Mouse (Mus musculus): ENCODE results near the gene Thap7. TPM values are rescaled to one million over a fixed set of nuclear protein-coding genes. Genes with fewer than 3 reads are reported as not detected.

The Thap7 gene
- total RNA-seq, 2 experiments from 2014 or later, result 42.3 to 43.1 TPM

DNA sequence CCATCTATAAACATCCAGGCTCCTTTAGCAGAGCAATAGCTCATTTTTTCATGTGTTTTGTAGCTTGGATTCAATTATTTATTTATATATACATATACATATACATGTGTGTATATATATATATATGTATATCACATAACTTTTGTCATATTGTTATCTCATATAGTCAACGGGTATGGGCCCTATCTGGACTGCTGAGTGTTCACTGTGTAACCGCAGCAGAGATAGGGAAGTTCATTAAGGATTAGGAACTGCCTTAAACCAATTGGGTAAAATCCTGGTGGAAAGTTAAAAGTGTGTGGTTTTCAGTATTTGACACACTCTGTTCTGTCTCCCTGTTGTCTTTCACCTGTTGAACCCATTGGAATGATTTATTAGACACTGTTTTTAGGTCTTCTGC is 49.5 kb downstream of the Thap7 start:
- Histone ChIP-seq H3K27ac (no peak overlapping the region), H3K4me3 (no peak overlapping the region)
- intact Hi-C loops (cut with DNase I), result no loop called here
- DNase-seq (ENCODE audit: extremely low spot score in 1 of 2, low spot score in 2 of 2), result no peak
- TF ChIP-seq CTCF (IDR thresholded peaks at IDR 0.05), result no peak

DNA sequence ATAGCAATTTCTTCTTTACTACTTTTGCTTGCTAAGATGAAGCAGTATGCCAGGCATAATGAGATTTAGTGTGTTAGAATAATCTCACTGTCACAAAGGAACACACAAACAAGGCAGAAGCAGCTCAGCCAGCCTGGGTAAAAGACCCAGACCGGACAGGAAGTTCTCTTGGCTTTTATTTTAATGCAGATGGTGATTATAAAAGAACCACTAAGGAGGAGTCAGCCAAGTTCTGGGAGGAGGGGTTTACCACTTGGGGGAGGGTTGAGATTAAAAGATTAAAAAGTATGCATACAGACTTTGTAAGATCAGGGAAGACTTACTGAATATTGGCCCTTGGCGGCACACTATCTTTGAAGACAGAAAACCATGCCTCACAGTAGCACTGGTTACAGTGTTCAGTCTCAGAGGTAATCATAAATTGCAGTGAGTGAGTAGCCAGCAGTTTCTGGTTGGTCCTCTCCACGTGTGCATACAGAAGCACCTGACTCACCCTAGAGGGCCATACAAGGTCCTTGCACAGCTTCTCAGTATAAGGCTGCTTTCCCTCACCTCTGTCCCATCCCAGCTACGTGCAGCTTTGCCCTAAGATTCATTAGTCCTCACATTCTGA is 52.5 kb downstream of the Thap7 start:
- TF ChIP-seq CTCF (IDR thresholded peaks at IDR 0.05), result no peak
- intact Hi-C loops (cut with DNase I), result no loop called here
- Histone ChIP-seq H3K27ac (peak overlapping the region; percentile 0; the same call in 1 of the 2 replicates), H3K4me3 (no peak overlapping the region)
- DNase-seq (ENCODE audit: extremely low spot score in 1 of 2, low spot score in 2 of 2), result no peak

Other genes starting within 250 kb of the Thap7 start
- gene Serpind1, start 199.8 kb downstream of the Thap7 start, total RNA-seq (2021), result 1 to 10 TPM; 1.8 to 2.8 TPM
- 10 to 100 TPM; 19.2 to 21.3 TPM for gene Snap29, start 125.2 kb downstream of the Thap7 start, total RNA-seq (2021)
- gene Pi4ka, start 124.8 kb downstream of the Thap7 start, total RNA-seq (2021), result 100 to 1,000 TPM; 343 to 370 TPM
- gene Crkl, start 79.1 kb downstream of the Thap7 start, total RNA-seq (2021), result 10 to 100 TPM; 31.9 to 36.7 TPM
- 100 to 1,000 TPM; 148 to 171 TPM for gene Aifm3, start 41.5 kb downstream of the Thap7 start, total RNA-seq (2021)
- gene Lztr1, start 22.4 kb downstream of the Thap7 start, total RNA-seq (2021), result 100 to 1,000 TPM; 182 to 193 TPM
- 1 to 10 TPM in 1 of 2 experiments, under 1 TPM in 1; 0.68 to 1.1 TPM for gene Lrrc74b, start 30.1 kb upstream of the Thap7 start, total RNA-seq (2021)
- gene P2rx6, start 30.7 kb upstream of the Thap7 start, total RNA-seq (2021), result 1 to 10 TPM in 1 of 2 experiments, under 1 TPM in 1; 0.68 to 1.0 TPM
- gene Slc7a4, start 52.1 kb upstream of the Thap7 start, total RNA-seq (2021), result 10 to 100 TPM; 82.7 to 83.0 TPM
- 10 to 100 TPM; 73.7 to 82.8 TPM for gene Smpd4, start 88.2 kb upstream of the Thap7 start, total RNA-seq (2021)
- 10 to 100 TPM; 22.9 to 26.2 TPM for gene Ccdc74a, start 115.3 kb upstream of the Thap7 start, total RNA-seq (2021)
- gene Med15, start 201.8 kb upstream of the Thap7 start, total RNA-seq (2021), result 10 to 100 TPM; 76.9 to 83.4 TPM
- gene Klhl22, start 228.5 kb upstream of the Thap7 start, total RNA-seq (2021), result 10 to 100 TPM; 84.9 to 86.0 TPM